Mouse (Mus musculus): ENCODE data around the gene Gm21973.
A peak's percentile ranks its signal among the peaks of the same experiment; 100 is the strongest.

Gene Gm21973

DNA sequence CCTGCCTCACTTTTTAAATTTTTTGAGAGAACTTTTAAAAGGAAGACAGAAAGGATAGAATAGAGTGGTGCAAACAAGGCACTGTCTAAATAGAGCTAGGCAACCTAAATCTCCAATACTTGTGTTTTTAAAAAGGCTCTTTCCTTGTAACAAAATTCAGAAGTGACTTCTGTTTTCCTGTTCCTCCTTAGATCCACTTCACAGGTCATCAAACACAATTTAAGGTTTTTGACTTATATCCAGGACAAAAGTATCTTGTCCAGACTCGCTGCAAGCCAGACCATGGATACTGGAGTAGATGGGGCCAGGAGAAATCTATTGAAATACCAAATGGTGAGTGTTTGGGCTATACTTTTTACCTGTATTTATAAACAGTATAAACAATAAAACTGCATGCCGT lies at the start of gene Gm21973:
Gene Gm21973 (plus strand): TSS at position 301 of the 400 bp plus-strand sequence.
- no peak for DNase-seq

DNA sequence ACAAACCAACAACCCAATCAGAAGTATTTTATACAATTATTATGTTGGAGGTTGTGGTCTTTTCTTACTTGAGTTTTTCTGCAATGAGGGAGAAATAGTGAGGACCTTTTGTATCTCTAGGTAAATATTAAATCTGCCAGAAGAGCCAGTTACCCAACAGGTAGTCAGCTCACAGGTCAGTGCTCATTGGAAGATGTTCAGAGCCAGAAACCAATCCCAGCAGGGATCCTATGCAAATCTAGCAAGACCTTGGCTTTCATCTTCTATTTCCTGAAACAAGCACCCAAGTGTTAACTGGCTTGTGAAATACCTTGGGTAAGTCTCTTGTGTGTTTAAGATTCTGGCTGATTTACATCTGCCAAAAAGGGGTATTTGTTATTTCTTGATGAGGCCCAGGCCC lies 48.8 kb upstream of the Gm21973 start:
- DNase-seq, result no peak

DNA sequence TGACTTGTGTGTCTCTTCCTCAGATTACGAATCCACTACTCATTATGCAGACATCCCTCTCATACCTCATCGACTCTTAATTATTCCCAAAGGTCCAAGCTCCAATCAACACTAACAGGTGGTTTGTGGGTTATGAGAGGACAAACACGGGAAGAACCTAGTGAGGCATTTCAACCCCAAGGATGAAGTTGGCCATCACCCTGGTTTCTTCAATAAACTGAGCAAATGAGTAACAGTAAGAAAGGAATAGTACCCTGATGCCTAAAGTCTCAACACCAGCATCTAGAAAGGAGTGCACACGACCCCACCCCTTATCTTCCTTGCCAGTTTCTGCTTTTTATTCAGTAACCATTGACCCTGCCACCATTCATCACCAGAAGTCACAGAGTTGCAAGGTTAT lies 47.7 kb upstream of the Gm21973 start:
- DNase-seq, result no peak

DNA sequence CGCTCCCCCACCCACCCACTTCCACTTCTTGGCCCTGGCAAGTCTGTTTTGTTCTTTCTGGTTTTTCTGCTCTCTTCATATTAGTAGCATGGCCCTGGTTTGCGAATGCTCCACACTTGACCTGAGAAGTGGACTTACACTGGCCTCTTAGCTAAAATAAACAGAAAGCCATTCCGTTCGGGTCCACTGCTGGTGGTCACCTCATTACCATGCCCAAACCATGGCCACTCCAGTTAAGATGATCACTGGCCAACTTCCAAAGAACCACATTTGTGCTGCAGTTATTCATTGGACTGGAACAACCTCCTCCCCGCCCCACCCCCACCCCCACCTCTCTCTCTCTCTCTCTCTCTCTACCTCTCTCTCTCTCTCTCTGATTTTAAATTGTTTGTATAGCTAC lies 43.6 kb upstream of the Gm21973 start:
- no peak for DNase-seq

DNA sequence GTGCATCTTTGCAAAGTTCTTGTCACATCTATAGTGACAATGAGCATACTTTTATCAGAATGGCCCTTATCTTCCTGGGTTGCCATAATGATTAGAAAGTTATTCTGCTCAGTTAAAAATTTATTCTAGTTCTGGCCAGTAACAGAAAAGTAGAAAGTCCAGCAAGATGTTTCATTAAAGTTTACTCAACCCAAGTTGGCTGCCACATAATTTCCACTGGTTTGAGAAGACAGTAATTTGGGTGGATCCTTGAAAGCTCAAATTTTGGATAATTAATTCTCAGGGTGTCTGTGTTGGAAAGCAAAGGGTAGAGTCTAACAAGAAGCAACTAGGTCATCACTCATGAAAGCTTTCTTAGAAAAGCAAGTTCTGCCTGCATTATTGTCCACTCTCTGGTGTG lies 41.5 kb upstream of the Gm21973 start:
- no peak for DNase-seq

DNA sequence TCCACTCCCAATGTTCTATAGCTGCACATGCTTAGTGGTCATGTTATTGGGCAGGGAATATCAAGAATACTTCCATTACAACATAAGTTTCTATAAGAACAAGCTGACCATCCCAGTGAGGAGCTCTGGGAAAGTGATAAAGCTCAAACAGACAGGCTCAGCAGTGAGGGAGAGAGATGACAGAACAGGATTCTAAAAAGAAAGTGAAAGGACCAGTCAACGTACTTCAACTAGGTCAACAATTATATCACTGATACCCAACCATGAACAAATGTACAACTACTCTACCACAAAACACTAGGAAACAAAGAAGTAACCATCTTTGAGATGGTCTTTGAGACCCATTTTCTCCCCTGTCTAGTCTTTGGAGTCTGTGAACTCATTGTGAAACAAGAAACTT lies 28.6 kb upstream of the Gm21973 start:
- no peak for DNase-seq

DNA sequence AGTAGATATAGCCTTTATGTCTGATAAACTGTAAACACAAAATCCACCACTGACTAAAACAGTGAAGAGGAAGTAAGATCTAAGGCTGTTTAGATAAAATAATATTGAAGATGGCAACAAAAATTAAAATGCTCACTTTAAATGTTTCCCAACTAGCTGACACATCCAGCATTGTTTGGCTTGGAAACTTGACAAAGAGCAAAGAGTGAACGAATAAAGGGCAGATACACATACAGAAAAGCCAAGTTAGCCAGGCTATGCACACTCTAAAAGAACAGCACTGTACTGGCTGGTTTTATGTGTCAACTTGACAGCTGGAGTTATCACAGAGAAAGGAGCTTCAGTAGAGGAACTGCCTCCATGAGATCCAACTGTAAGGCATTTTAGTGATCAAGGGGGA lies 27.1 kb upstream of the Gm21973 start:
- no peak for DNase-seq

DNA sequence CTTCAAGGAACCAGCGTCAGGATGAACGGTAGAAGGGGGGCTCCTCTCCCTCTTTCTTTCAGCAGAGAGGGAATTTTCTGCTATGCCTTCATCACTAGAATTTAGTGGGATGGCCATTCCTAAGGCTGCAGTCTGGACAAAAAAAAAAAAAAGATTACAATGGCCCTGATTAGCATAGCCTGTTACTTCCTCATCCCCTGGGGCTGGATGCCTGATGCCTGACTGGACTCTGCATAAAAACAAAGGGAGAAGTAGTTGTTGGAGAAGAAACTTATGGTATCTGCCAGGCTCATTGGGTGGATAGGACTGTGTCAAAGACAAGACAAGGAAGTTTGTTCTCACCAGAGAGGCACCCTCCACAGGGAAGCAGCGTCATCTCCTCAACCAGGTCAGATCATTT lies 25.7 kb upstream of the Gm21973 start:
- DNase-seq, result no peak

DNA sequence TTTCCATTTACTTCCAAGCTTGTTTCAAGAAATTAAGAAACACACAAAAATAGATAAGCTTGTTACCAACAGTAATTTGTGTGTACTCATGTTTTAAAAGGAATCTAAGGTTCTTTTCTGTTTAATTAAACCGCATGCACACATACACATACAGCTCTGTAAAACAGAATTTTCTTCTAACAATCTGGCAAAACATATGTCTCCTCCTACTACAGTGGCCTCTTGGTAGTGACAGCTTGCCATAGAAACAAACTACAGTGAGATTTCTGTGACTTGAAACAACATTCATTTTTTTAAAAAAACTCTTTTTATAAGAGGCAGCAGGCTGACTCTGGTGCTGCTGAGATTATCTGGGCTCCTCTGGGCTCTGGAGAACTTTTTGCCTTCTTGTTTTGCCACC lies 18.7 kb upstream of the Gm21973 start:
- DNase-seq, result no peak

DNA sequence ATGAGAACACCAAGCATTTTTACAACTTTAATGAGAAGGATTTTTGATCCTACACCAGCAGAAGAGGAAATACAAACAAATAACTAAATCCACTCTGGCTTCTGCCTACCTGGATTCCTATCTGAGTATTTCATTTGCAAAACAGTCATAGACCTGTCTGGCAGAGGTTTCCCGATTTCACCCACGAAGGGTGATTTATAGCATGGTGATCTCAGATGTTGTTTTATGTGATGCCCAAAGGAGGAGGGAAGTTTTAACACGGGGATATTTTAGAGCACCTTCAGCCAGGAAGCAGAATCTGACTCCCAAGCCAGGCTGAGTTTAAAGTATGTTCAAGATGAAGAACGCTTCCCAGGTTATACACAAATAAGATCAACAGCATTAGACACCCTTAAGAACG lies 13.4 kb upstream of the Gm21973 start:
- DNase-seq, result no peak

DNA sequence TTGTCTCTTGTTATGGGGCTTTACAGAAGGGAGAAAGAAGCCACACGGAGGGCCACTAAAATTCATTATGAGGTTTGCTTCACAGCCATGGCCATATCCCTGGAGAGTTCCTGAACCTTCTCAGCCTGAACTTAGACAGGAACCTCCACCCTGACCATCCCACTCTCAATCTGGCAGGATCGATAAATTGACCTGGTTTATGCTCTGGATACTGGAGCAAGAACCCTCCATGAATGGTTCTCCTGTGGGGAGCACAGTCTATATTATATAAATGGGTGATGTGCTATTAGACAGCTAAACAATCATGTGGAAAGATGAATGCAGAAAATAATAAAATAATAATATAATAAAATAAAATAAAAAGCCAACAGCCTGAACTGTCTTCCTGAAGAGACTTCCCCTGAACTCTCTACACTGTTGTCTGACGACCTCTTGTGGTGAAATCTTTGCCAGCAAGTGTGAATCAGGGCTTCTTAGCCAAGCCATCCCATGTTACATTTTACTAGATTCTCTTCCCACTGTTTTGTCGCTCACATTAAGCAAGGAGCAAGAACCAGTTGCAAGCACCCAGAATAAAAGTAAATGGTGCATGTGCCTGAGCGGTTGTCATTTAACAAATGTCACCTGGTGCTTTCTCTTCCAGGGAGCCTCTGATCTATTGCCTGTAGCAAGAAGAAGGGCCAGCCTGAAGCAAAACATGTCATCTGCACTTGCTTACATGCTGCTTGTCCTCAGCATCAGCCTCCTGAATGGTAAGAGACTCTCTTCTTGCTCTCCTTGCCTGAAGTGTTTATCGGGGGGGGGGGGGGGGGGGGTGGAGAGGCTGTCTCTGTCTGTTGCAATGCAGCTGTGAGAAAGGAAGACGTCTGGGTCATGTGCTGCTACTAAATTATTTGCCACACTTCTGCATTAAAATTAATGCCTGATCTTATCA lies 11.4 kb upstream of the Gm21973 start:
- DNase-seq, result no peak

DNA sequence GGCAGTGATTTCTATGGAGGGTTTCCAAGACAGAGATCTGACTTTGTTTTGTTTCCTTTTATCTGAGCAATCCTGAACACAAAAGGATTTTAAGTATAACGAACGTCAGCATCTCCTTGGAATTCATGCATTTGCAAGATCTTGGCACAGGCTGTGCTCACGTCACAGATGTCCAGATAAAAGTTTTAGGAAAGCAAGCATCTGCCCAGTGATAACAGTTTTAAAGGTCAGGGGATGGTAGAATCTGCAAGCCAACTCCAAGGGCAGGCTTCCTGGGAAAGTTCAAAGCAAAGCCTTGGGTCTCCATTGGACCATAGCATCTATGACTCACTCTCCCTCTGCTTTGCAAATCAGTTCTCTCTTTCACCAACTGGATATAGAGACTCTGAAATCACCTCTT lies 5.4 kb downstream of the Gm21973 start:
- DNase-seq, result no peak

DNA sequence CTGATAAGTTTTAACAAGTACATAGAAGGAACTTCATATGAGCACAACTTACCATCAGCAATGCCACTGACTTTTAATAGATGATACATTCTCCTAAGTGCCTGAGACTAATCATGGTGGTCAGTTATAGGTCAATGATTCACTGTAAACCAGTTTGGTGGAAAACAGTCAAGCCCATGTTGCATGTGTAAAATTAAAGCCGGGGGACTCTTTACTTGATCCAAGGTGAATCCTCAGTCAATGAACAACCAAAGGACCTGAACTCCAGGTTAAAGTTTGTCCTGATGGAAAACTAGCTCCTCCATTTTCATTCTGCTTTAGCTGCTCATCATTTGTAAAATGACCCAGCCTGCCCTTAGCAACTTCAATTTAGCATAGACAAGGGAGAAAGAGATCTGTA lies 7.4 kb downstream of the Gm21973 start:
- no peak for DNase-seq

DNA sequence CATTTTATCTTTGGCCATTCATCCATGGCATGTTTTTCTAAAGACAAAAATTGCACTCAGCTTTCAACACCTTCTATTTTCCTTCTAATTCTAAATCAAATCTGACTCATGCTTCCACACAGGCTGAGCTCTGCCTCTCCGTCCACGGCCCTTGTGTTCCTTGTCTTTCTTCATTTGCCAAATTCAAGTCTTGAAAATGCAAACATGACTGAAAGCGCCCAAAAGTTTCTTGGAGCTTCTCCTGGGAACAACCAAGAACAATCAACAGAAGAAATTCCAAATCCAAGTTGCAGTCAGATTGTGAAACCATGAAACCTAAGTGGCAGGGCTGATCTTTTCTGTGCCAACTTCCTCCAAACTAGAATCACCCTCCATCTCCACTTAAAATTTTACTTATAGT lies 13.4 kb downstream of the Gm21973 start:
- DNase-seq, result peak; percentile 88

DNA sequence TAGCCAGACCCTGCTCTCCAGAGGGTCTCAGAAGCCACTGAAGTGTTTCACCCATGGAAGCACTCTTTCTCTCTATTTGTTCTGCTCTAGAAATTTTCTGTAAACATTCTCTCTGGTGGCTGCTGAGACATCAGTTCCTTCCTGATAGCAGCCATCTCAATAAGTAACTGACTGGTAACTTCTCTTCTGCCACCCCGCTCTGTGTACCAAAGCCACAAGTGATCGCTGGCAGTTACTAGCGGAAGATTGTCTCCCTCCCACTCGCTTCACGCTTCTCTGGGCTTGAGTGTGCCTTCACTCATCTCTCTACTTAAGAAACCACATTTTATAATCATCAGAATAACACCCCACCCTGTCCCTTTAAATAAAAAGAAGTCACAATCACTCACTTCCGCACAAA lies 21.9 kb downstream of the Gm21973 start:
- no peak for DNase-seq

DNA sequence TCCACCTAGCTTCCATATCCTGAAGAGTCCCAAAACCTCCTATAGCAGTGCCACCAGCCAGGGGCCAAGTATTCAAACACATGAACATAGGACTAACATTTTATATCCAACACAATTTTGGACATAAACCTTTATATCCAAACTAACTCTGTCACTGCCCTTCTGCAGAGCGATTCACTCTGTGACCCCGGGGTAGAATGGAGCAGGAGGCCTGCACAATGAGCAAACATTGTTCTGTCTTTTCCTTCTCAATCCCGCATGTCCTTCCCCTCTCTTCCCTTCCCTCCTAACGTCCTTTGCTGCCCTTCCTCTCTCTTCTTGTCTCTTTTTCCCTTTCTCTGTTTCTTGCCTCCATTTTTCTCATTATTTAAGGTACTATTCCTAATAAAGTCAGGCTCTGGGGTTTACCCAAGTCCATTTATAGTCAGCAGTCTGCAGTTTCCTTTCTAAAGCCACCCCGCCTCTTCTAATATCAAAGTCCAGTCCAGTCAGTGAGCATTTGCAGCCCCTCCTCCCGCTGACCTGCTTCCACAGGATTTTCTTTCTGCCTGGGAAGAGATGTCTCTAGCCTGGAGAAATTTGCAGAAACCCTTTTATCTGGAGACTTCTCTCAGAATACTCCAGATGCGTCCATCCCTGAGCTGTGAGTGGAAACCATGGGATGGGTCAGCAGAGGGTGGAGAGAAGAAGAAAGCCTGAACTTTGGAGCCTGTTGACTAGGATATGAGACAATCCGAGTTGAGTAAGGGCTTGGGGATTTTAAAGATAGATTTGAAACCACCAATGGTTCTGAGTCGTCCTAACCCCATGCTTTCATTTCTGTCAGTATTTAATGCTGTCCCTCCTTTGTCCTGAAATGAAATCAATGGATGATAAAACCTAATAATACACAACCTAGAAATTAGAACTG lies 33.1 kb downstream of the Gm21973 start, which contains the start of gene Agxt2:
Gene Agxt2 (plus strand): TSS at position 494 of the 910 bp plus-strand sequence.
- no peak for DNase-seq

DNA sequence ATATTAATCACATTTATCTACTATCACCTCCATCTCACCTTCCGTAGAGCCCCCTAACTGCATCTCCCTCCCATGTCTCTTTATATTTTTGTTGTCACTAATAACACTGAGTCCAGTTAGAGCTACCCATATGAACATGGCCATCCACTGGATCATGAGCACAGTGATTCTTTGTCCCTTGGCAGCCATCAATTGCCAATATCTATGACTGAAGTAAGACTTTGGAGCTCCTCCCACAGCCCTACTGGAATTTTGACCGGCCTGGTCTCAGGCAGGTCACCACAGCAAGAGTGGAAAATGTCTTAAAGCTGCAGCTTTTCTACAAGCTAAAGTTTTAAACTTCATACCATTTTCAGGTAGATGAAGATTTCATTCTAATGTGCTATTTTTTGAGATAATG lies 41.2 kb downstream of the Gm21973 start:
- DNase-seq, result no peak

DNA sequence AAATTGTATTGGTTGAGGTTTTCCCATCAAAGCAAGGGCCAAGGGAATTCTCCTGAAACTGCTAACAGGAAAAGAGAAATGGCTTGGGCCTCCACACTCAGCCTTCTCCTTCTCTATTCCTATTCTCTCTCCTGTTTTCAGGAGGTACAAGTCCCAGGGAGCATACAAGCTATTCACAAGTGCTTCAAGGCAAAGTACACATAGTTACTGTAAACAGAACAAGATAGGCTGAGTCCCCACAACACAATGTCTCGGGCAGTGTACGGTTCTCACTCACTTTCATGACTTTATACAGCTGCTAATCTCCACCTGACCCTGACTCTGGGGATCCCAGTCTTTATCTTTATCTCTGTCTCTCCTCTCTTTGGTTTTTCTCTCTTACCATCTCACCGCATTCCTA lies 50.2 kb downstream of the Gm21973 start:
- no peak for DNase-seq

DNA sequence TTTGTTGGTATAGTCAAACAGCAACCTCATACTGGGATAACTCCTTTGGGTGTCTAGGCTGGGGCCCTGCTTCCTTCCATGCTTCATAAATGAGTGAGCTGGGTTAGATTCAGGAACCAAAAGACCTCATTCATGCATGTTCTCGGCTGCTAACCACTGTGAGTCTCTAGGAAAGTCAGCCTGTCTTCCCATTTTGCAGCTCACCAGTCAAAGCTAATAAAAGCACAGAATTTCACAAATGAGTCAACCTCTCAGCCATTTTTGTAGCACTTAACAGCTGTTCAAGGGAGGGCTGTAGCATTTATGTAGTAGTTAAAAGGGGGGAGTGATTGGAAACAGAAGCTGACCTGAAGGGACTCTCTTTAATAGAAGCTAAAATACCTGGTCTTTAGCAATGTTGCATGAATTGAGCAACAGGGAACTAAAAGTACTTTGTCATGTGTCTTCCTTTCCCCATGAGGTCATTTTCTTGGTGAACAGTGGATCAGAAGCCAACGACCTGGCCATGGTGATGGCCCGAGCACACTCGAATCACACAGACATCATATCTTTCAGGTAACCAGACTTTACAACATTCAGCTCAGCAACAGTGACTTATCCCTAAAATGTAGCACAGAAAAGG lies 53.3 kb downstream of the Gm21973 start:
- no peak for DNase-seq

DNA sequence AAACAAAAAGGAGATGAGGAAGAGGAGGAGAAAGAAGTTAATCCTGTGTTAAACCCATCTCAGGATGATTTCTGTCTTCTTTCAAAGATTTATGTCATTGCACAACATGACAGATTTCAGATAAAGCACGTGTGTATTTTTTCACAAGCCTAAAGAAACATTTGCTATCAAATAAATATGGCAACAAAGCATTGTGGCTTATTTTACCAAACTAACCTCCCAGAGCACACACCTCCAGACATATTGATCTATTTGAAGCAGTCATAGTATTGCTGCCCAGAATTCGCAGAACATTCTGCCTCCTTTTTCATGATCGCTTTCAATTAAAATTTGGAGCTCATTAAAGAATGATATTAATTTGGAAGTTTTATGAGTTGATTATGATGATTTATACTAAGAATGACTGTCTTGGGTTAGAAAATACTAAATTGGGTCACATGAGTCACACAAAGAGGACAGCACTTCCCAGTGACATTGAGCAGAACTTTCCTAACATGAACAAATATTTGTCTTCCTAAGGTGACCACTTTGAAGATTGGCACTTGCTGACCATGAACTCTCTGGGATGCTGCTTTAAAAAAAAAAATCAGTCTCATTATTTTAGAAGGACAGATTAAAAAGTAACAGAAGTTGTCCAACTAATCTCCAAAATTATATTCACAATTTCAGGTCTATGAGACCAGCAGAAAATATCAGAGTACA lies 54.7 kb downstream of the Gm21973 start:
- DNase-seq, result no peak

DNA sequence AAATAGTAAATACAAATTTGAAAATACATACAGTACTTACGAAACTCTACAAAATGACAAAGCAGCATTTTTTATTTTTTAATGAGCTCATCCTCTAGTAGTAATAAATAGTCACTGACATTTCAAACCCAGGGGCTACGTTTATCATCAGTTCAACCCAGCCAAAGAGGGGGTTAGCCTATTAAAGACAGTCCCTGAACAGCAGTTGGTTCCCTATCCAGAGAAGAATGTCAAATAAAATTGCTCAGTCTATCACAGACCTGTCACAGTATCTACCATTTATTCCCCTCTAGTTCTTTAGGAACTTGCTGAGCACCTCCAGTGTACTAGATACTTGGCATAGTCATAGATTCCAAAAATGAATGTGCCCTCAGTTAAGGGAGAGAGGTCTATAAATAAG lies 62.1 kb downstream of the Gm21973 start:
- no peak for DNase-seq

DNA sequence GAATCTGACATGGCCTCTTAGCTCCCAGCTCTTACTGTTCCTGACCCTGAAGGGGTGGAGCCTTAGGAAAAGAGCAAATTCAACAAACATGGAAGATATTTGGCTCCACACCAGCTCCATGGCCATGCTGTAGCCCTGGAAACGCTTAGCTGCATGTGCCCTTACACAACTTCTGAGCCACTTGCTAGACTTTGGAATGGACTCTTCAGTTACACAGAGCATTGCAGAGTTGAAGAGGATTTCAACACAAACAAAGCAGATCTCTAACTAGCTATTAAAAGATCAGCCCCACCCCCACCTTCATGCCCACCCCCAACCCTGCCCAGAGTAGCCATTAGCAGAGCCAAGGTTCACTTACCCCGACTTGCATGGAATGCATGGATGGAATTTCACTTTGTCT lies 74.6 kb downstream of the Gm21973 start:
- DNase-seq, result no peak

DNA sequence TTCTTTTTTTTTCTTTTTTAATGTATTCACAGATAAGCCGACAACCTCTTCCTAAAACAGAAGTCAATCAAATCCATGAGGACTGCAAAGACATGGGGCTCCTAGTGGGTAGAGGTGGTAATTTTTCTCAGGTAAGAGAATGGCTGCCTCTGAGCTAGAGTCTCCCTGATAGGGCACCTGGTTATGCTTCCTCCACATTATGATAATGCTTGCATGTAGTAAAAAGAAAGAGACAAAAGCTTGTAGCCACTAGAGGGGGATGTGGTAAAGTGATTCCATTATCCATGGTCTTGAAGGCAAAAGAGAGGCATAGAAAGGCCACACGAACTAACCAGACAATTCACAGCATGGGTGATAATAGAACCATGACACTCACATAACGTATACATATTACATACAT lies 75.2 kb downstream of the Gm21973 start:
- DNase-seq, result no peak

Measured in heart, adult 11 months (tissue).